9 mouse cellular contexts compared by ENCODE assay signal in the genomic region with DNA sequence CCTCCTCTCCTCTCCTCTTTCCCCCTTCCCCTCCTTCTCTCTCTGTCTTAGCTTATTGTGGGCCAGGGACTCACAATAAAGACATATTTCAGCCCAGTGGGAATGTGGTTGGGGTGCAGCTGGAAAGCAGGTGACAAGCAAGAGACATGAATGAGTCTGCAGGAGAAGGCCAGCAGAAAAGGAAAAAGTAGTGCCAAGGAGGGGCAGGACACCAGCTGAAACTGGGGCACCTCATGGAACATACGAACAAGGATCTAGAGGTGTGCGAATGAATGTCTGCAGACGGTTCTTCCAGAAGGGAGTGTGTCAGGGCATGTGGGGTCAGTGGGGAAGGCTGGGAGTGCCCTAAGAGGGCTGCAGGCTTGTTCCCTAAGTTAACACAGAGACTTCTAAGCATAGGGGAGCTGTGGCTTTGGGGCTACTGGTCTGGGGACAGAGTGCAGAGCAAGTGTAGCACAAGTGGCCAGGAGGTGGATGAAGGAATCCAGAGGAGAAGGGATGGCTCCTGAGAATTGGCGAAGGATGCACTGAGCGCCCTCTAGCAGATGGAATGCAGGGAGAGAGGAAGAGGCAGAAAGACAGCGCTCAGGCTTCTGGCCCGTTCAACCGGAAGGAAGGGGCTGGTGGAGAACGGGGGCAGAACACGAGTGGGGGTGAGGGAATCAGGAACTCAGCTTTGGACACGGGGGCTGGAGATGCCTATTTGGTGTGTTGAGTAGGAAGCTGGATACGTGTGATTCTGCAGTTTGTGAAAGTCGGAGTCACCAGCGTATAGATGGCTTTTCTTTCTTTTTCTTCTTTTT. TPM values are rescaled to one million over a fixed set of nuclear protein-coding genes. Genes with fewer than 3 reads are reported as not detected.
DNase-seq lines count a peak whose midpoint lies in the region; ATAC-seq and TF ChIP-seq lines count a peak whose summit lies in the region.
"Had no signal": no experiment of that assay in that cellular context is flagged by ENCODE, and none has a peak within 500 bp of the region (broad histone marks: within the 10 kb centered on the region; RNA-seq: fewer than 3 reads in every experiment).

No protein-coding gene starts in this region.

- intact Hi-C loops in heart, postnatal 14 days (cut with DNase I) = no loop called here

- WGBS in lung, adult 2 months = 26% methylated on average over 14 of the region's 14 CpGs

- no peak for DNase-seq in frontal cortex, postnatal 10 days (ENCODE audit: low spot score in 2 of 2)
- DNase-seq in urinary bladder, postnatal 14 days (ENCODE audit: low spot score) = peak; percentile 63
- no peak for DNase-seq in urinary bladder, postnatal 10 days (ENCODE audit: low spot score)
- DNase-seq in heart, postnatal 14 days = peak; percentile 30 to 45
- DNase-seq in lung, adult 2 months = peak; percentile 53
- no peak for DNase-seq in thymus, adult 18-20 months
- DNase-seq in thymus, postnatal 4 days = no peak

- ATAC-seq in frontal cortex, adult (ENCODE audit: low TSS enrichment) = peak; percentile 79

- peaks cover 2% of the 10 kb centered on the region; the same call in 1 of the 2 replicates for H3K4me1 ChIP-seq in lung, adult 2 months (ENCODE audit: control insufficient read depth, insufficient read depth, low read length)

- H3K4me3 ChIP-seq in lung, adult 2 months (replicated peaks; ENCODE audit: extremely low read depth, low read depth, low read length) = no peak overlapping the region

- peak; percentile 74 for TF ChIP-seq CTCF in lung, adult 2 months (IDR thresholded peaks at IDR 0.05; ENCODE audit: insufficient read depth, low read length)

- no peak for TF ChIP-seq POLR2A in lung, adult 2 months (IDR thresholded peaks at IDR 0.05; ENCODE audit: borderline replicate concordance, extremely low read depth, low read depth, low read length)

RNA-seq across cellular contexts. Expression of a gene that starts 8.8 kb away (rescaled TPM):
- not detected for total RNA-seq in heart, postnatal 14 days (2021)
- 6.4 and 9.8 TPM in 2 replicates for polyA plus RNA-seq in lung, adult 2 months (2012; rRNA removed)
- total RNA-seq: G1E had no signal
- polyA plus RNA-seq: G1E had no signal

RNA-seq across cellular contexts. Expression of a gene that starts 29.7 kb away (rescaled TPM):
- 1 to 10 TPM; 2.8 to 3.2 TPM for total RNA-seq in heart, postnatal 14 days (2021)
- polyA plus RNA-seq in lung, adult 2 months (2012; rRNA removed) = 65.8 and 132 TPM in 2 replicates
- polyA plus RNA-seq: G1E had no signal

RNA-seq across cellular contexts. Expression of a gene that starts 36.6 kb away (rescaled TPM):
- total RNA-seq in heart, postnatal 14 days (2021) = 100 to 1,000 TPM; 400 to 427 TPM
- 123 and 158 TPM in 2 replicates for polyA plus RNA-seq in lung, adult 2 months (2012; rRNA removed)

RNA-seq across cellular contexts. Expression of a gene that starts 36.7 kb away (rescaled TPM):
- 10 to 100 TPM; 76.8 to 92.4 TPM for total RNA-seq in heart, postnatal 14 days (2021)
- polyA plus RNA-seq in lung, adult 2 months (2012; rRNA removed) = 22.9 and 27.8 TPM in 2 replicates

RNA-seq across cellular contexts. Expression of a gene that starts 55.8 kb away (rescaled TPM):
- total RNA-seq in heart, postnatal 14 days (2021) = 10 to 100 TPM; 65.4 to 65.8 TPM
- polyA plus RNA-seq in lung, adult 2 months (2012; rRNA removed) = 81.9 and 105 TPM in 2 replicates

Comparison
In these comparisons a context has a peak if more than half of its experiments do, and no peak if none do; other contexts are left out.
1. DNase-seq: peak in urinary bladder, postnatal 14 days (single experiment), heart, postnatal 14 days (2 of 2) and lung, adult 2 months (single experiment); none in frontal cortex, postnatal 10 days (0 of 2), urinary bladder, postnatal 10 days (single experiment), thymus, adult 18-20 months (0 of 2) and thymus, postnatal 4 days (single experiment).